Mouse (Mus musculus): Measurements from ENCODE around the gene Hdgfl2.
"Not testable (repeated sequence)": the region's sequence is repeated elsewhere in the genome, so short reads cannot be mapped to it uniquely, and the experiment has no call there.

Hdgfl2 gene

GRCm38 (mm10) chr17:56103465-56104285 lies 24.2 kb downstream of the Hdgfl2 start:
- in situ Hi-C loops (cut with MboI; ENCODE audit: low sequenced_read_pairs) = no loop called here

- in situ Hi-C loops (cut with MboI; ENCODE audit: low sequenced_read_pairs) = not testable (repeated sequence)
These were observed 25.4 kb downstream of the Hdgfl2 start for GRCm38 (mm10) chr17:56104821-56105220.

DNA sequence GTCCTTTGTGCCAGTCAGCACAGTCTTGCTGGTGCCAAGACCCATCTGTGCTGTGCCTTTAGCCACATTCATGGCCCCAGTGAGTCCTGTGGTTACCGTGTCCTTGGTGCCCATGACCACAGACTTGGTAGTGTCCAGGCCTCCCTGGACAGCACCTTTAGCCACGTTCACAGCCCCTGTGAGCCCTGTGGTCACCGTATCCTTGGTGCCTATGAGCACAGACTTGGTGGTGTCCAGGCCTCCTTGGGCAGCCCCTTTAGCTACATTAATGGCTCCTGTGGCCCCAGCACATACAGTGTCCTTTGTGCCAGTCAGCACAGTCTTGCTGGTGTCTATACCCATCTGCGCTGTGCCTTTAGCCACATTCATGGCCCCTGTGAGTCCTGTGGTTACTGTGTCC lies 27.0 kb downstream of the Hdgfl2 start:
- in situ Hi-C loops (cut with MboI; ENCODE audit: low sequenced_read_pairs) = not testable (repeated sequence)

GRCm38 (mm10) chr17:56106981-56107380 lies 27.5 kb downstream of the Hdgfl2 start:
- in situ Hi-C loops (cut with MboI; ENCODE audit: low sequenced_read_pairs) = no loop called here

- in situ Hi-C loops (cut with MboI; ENCODE audit: low sequenced_read_pairs) = no loop called here
These were observed 28.3 kb downstream of the Hdgfl2 start for GRCm38 (mm10) chr17:56107736-56108135.

DNA sequence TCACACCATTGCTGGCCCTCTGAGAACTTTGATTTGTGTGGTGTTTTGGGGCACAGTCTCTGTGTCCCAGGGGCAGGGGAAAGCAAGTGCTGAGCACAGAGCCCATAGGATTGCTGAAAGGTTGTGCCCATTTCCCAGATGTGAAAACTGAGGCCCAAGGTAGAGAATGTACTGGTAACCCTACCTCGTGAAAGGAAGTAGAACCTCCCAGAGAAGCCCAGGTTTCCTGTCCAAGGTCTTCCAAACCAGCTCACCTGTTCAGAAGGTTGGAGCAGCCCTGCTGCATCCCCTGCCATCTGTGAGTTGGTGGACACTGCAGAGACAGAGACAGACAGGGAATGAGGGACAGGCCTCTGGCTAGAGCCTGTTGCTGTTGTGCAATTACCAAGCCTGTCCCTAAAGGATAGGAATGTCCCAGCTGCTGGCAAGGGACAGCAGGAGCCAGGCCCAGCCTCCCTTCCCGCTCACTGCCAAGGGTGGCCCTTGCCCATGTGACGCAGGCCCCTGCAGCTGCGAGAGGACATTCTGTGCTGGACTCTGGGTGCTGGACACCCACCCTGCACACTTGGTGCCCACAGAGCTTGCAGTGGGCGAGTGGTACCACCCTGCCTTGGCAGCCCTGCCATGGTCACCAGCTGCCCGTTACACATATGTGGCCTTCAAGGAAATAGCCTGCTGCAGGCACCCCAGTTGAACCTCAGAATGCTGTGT lies 29.1 kb downstream of the Hdgfl2 start:
- in situ Hi-C loops (cut with MboI; ENCODE audit: low sequenced_read_pairs) = no loop called here

GRCm38 (mm10) chr17:56109219-56110051 lies 30.0 kb downstream of the Hdgfl2 start, which contains the start of gene Plin4:
Plin4 (minus strand) TSS chr17:56109803.
- in situ Hi-C loops (cut with MboI; ENCODE audit: low sequenced_read_pairs) = no loop called here

DNA sequence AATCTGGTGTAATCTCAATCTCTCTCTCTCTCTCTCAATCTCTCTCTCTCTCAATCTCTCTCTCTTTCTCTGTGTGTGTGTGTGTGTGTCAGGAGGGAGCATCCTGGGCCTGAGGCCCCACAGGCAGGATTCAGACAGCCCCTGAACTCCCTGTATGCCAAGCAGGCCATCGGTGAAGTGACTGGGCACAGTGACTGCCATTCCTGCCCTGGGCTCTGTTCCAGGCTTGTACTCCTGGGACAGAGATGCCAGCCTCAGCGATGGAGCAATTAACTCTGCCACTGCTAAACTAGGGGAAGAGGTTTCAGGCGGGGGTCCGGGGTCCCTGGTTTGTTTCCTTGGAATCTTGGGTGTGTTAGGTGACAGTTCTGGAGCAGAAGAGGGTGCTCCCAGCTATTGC lies 31.1 kb downstream of the Hdgfl2 start:
- in situ Hi-C loops (cut with MboI; ENCODE audit: low sequenced_read_pairs) = no loop called here

GRCm38 (mm10) chr17:56111021-56111420 lies 31.6 kb downstream of the Hdgfl2 start:
- in situ Hi-C loops (cut with MboI; ENCODE audit: low sequenced_read_pairs) = no loop called here

DNA sequence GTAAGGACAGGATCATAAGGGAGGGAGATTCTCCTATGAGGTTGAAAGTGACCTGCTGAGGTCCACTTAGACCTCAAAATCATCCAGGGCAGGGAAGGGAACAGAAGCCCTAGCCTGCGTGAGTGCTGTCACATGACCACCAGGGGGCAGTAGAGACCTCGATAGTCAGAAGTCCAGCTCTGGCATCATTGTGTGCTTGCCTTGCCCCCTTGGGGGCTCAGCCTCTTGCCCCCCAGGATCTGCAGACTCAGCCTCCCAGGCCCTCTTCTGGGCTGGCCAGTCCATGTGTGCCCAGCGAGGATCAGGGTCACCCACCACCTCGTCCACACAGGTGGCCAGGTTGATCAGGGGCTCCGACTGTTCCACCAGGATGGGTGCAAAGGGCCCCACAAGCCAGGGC lies 32.4 kb downstream of the Hdgfl2 start:
- in situ Hi-C loops (cut with MboI; ENCODE audit: low sequenced_read_pairs) = no loop called here

- in situ Hi-C loops (cut with MboI; ENCODE audit: low sequenced_read_pairs) = no loop called here
These were observed 33.3 kb downstream of the Hdgfl2 start for GRCm38 (mm10) chr17:56112743-56113142.

- in situ Hi-C loops (cut with MboI; ENCODE audit: low sequenced_read_pairs) = no loop called here
These were observed 36.8 kb downstream of the Hdgfl2 start for GRCm38 (mm10) chr17:56116193-56116592.

DNA sequence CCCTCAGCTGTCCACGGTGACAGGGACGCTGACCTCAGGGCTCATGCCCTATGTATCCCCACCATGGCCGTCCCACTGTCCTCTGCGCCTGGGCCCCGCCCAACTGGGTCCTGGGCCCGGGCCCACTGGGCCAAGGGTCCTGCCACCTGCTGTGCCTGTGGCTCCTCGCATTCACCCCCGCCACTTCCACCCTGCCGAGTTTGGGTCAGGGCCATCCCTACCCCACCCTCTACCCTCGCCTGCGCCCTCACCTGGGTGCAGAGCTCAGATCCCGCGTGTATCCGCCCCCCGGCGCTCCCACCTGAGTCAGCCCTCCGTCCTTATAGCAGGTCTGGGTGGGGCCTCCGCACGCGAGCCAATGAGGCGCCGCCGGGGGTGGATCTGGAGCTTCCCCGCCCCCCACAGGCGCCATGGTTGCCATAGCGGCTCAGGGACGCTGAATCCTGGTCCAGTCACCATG lies 37.8 kb downstream of the Hdgfl2 start, which contains the start of gene Plin5:
Gene Plin5 (minus strand): TSS at position 346 of the 460 bp plus-strand sequence.
- in situ Hi-C loops (cut with MboI; ENCODE audit: low sequenced_read_pairs) = no loop called here

DNA sequence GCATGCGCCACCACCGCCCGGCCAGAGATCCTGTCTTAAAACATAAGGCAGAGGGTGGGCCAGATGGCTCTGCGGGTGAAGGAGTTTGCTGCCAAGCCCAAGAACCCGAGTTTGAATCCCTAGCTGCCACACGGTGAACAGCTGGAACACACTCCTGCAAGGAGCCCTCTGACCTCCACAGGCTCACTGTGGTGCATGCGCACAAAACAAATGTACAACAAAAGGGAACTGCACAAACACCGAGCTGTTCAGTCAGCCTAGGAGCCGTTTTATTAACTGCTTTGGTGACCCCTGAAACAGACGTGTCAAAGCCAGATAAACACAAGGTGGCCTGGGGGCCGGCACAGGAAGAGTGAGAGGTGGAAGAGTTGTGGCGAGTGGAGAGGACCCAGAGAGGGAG lies 40.0 kb downstream of the Hdgfl2 start:
- in situ Hi-C loops (cut with MboI; ENCODE audit: low sequenced_read_pairs) = no loop called here

DNA sequence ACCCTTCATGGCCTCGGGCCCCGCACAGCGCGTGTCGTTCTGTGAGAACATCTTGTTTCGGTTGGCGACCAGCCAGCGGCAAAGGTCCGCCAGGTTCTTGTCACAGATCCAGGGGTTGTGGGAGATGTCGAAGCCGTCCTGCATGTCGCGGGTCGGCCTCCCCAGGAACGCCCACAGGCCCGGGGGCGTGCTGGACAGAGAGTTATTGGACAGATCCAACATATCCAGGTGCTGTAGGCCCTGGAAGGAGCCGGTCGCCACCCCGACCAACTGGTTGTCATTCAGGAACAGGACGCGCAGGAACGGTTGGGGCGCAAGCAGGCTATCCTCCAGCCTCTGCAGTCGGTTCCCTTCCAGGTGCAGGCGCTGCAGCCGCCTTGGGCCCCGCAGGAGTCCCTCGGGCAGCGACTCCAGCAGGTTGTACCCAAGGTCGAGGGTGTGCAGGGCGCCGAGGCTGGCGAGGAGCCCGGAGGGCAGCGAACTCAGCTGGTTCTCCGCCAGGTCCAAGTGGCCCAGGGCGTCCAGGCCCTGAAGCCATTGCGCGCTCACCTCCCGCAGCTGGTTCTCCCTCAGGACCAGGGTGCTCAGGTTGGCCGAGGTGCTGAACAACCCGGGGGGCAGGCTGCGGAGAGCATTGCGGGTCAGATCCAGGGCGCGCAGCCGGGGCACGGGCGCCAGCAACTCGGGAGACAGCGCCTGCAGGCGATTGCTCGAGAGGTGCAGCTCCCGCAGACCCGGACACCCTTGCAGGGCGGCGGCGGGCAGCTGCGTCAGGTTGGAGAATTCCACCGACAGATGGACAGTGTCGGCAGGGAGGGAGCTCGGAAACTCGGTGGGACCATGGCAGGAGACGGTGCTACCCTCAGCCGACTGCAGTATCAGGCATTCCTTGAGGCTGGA lies 40.8 kb downstream of the Hdgfl2 start:
- in situ Hi-C loops (cut with MboI; ENCODE audit: low sequenced_read_pairs) = no loop called here

DNA sequence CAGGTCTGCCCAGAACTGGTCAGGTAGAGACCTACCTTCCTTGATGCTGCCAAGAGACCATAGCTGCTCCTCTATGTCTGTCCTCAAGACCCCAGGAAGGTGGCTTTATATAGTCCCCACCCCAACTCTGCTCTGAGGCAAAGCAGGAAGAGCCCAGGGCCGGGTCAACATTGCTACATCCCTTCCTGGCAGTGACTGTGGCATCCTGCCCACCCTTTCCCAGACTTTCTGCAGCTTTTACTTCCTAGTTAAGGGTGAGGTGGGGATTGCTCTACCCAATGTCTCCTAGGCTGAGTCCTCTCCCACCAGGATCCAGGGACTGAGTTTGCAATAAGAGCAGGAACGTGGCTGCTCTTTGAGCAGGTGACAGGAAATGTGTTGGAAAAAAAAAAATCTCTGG lies 42.4 kb downstream of the Hdgfl2 start, which contains the start of gene Lrg1:
Gene Lrg1 (minus strand): TSS at position 176 of the 400 bp plus-strand sequence.
- in situ Hi-C loops (cut with MboI; ENCODE audit: low sequenced_read_pairs) = no loop called here

DNA sequence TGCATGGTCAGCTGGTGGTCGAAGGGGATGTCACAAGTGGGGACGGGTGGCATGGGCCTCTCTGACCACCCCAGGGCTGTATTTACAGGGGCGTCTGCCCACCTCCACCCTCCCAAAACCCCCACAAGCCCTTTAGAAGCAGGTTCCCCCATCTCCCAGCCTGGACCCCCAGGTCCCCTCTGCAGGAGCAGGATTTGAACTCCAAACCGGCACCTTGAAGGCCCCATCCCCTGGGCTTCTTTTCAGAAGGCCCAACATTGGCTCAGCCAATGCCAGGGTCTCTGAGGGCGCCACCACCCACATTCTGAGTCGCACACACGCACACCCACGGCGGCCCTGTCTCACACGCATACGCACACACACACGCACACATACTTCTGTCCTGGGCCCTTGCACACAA lies 43.7 kb downstream of the Hdgfl2 start:
- in situ Hi-C loops (cut with MboI; ENCODE audit: low sequenced_read_pairs) = no loop called here

GRCm38 (mm10) chr17:56123681-56124340 lies 44.4 kb downstream of the Hdgfl2 start:
- in situ Hi-C loops (cut with MboI; ENCODE audit: low sequenced_read_pairs) = no loop called here
